Mouse (Mus musculus): ENCODE measurements around the gene Prkag2.

DNA sequence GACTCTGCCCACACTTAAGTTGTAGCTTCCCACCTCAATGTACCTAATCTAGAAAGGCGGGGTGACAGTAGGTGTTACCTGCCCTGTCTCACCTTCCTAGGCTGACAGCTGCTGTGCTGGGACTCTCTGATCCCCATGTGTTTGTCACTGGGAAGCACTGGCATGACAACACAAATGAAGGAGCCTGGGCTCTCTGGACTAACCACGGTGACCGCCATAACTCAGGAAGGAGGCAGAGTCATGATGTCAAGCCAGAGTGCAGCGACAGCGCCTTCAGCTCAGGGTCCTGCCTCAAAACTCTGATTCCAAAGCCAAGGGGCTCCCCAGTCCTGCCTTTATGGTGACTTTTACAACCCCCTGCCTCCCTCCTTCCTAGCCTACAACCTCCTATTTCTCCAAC, 14.8 kb upstream of the Prkag2 start:
- no peak for TF ChIP-seq CTCF (IDR thresholded peaks at IDR 0.05; ENCODE audit: control insufficient read depth, insufficient read depth, insufficient read length)
- TF ChIP-seq MYOD1 (IDR thresholded peaks at IDR 0.05; ENCODE audit: control insufficient read depth, insufficient read length, low read depth), result no peak
- TF ChIP-seq USF1 (IDR thresholded peaks at IDR 0.05; ENCODE audit: low read depth), result no peak
